Mouse (Mus musculus) ES-E14 (cell line): ENCODE measurements at regions not wholly inside any gene's neighbourhood (a gene's known extent, or its start where the extent isn't known, plus 50 kb on each side); places are given as distances from the start of the nearest gene placed in this dataset.

Experiments
- DNase-seq: peaks from one replicate; pipeline ENCODE4 v3.0.0-alpha.2; 2013; ENCODE audit warnings: low read depth, low spot score
- H3K27ac ChIP-seq: 2 replicates; pipeline ENCODE4 v1.5.1; 2012; ENCODE audit warnings: low read depth, mild to moderate bottlenecking, low read length, moderate library complexity, mixed read lengths; ENCODE audit not compliant: poor library complexity, insufficient read depth, severe bottlenecking
- H3K36me3 ChIP-seq: 2 replicates; pipeline ENCODE4 v1.6.1; 2012; ENCODE audit warnings: mild to moderate bottlenecking, low read length, moderate library complexity, mixed read lengths; ENCODE audit not compliant: control insufficient read depth, poor library complexity, insufficient read depth, severe bottlenecking
- H3K4me1 ChIP-seq, 2 experiments: fragments of 150-350 bp in 1 of 2; sonication (generic) in 1 of 2; 2 replicates each; pipeline ENCODE4 v1.6.1; 2012; ENCODE audit warnings: low read length in 2 of 2, mild to moderate bottlenecking in 1 of 2, mixed read lengths in 1 of 2; ENCODE audit not compliant: control insufficient read depth in 2 of 2, insufficient read depth in 2 of 2, poor library complexity in 1 of 2
- H3K4me3 ChIP-seq, 2 experiments: fragments of 150-350 bp in 1 of 2; sonication (generic) in 1 of 2; 2 replicates each; pipeline ENCODE4 v1.5.1; 2012; ENCODE audit warnings: low read length in 2 of 2, low read depth in 1 of 2, mild to moderate bottlenecking in 1 of 2, mixed read lengths in 1 of 2; ENCODE audit not compliant: insufficient read depth in 1 of 2, poor library complexity in 1 of 2, severe bottlenecking in 1 of 2
- H3K9ac ChIP-seq: 2 replicates; pipeline ENCODE4 v1.6.1; 2012; ENCODE audit warnings: low read depth, mild to moderate bottlenecking, low read length, mixed read lengths; ENCODE audit not compliant: poor library complexity, insufficient read depth, severe bottlenecking
- H3K9me3 ChIP-seq: fragments of 150-350 bp; sonication (generic); 2 replicates; pipeline ENCODE4 v1.6.1; 2012; ENCODE audit warnings: low read depth, mild to moderate bottlenecking, low read length; ENCODE audit not compliant: control insufficient read depth, insufficient read depth
- CHD2 ChIP-seq: IDR thresholded peaks from 2 replicates; pipeline ENCODE4 v1.6.1; 2014; ENCODE audit warnings: mild to moderate bottlenecking, low read depth, low read length, inconsistent platforms
- HCFC1 ChIP-seq: IDR thresholded peaks from 2 replicates; pipeline ENCODE4 v1.6.1; 2012; ENCODE audit warnings: low read length, inconsistent platforms, borderline replicate concordance; ENCODE audit not compliant: insufficient read depth
- MAFK ChIP-seq: IDR thresholded peaks from 2 replicates; pipeline ENCODE4 v1.6.1; 2014; ENCODE audit warnings: mild to moderate bottlenecking, low read depth, low read length, inconsistent platforms; ENCODE audit not compliant: insufficient read depth
- ZC3H11A ChIP-seq: IDR thresholded peaks from 2 replicates; pipeline ENCODE4 v1.6.1; 2012; ENCODE audit warnings: low read depth, mild to moderate bottlenecking, inconsistent platforms, low read length, borderline replicate concordance
- ZNF384 ChIP-seq: IDR thresholded peaks from 2 replicates; pipeline ENCODE4 v1.6.1; 2012; ENCODE audit warnings: low read depth, low read length, inconsistent platforms
- in situ Hi-C, 2 experiments: fragments of 600-800 bp; cut with MboI; formaldehyde crosslinking; loops; one replicate each; pipeline ENCODE4 v1.15.1; 2025; ENCODE audit warnings: low sequenced_read_pairs in 2 of 2, inconsistent platforms in 1 of 2; ENCODE audit not compliant: unreplicated experiment in 2 of 2

- H3K4me3 ChIP-seq = no peak overlapping the region
- in situ Hi-C loops = no loop called here
- no peaks in the 10 kb centered on the region; the same call in 1 of the 2 replicates for H3K36me3 ChIP-seq
- TF ChIP-seq MAFK (no peak), HCFC1 (no peak), ZNF384 (no peak), CHD2 (no peak), ZC3H11A (no peak)
- DNase-seq = no peak
- H3K9me3 ChIP-seq = no peaks in the 10 kb centered on the region
- no peaks in the 10 kb centered on the region for H3K4me1 ChIP-seq
- H3K27ac ChIP-seq = no peak overlapping the region
- H3K9ac ChIP-seq = no peak overlapping the region
Measured at GRCm38 (mm10) chr7:121589088-121589605, 117.9 kb downstream of the Usp31 start.

GRCm38 (mm10) chr7:121587713-121588112 is 119.3 kb downstream of the Usp31 start:
- H3K4me1 ChIP-seq = no peaks in the 10 kb centered on the region
- H3K4me3 ChIP-seq = no peak overlapping the region
- no peak for DNase-seq
- no peaks in the 10 kb centered on the region for H3K9me3 ChIP-seq
- no peak overlapping the region for H3K9ac ChIP-seq
- no peak overlapping the region for H3K27ac ChIP-seq
- TF ChIP-seq HCFC1 (no peak), ZNF384 (no peak), CHD2 (no peak), ZC3H11A (no peak), MAFK (no peak)
- in situ Hi-C loops = no loop called here
- H3K36me3 ChIP-seq = no peaks in the 10 kb centered on the region; the same call in 1 of the 2 replicates

DNA sequence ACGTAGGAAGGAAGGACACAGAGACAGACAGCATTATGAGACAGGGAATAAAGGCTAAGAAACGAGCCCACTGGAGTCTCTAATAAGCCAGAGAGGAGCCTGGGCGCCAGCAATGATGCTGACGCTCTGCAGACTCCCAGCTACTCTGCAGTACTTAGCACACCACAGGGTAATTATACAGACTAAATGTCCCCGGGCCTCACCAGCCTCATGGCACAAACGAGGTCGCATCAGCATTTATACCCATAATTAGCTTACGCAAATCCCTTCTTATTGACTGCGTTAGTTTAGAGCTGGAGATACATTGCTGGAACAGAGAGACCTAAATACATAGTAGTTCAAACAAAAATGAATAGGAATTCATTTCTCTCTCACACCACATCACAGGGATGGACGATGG is 121.3 kb downstream of the Usp31 start:
- H3K36me3 ChIP-seq = no peaks in the 10 kb centered on the region; the same call in 1 of the 2 replicates
- TF ChIP-seq ZNF384 = no peak
- TF ChIP-seq ZC3H11A = no peak
- H3K4me3 ChIP-seq = no peak overlapping the region
- no peak for DNase-seq
- no peak overlapping the region for H3K9ac ChIP-seq
- H3K9me3 ChIP-seq = no peaks in the 10 kb centered on the region
- no peaks in the 10 kb centered on the region for H3K4me1 ChIP-seq
- in situ Hi-C loops = no loop called here
- H3K27ac ChIP-seq = no peak overlapping the region

GRCm38 (mm10) chr7:121579497-121579896 is 127.6 kb downstream of the Usp31 start:
- in situ Hi-C loops = no loop called here
- no peaks in the 10 kb centered on the region for H3K36me3 ChIP-seq
- no peaks in the 10 kb centered on the region for H3K9me3 ChIP-seq
- H3K4me1 ChIP-seq = no peaks in the 10 kb centered on the region
- TF ChIP-seq CHD2 (no peak), HCFC1 (no peak), MAFK (no peak)
- H3K4me3 ChIP-seq = no peak overlapping the region
- no peak overlapping the region for H3K27ac ChIP-seq
- DNase-seq = no peak
- H3K9ac ChIP-seq = no peak overlapping the region

DNA sequence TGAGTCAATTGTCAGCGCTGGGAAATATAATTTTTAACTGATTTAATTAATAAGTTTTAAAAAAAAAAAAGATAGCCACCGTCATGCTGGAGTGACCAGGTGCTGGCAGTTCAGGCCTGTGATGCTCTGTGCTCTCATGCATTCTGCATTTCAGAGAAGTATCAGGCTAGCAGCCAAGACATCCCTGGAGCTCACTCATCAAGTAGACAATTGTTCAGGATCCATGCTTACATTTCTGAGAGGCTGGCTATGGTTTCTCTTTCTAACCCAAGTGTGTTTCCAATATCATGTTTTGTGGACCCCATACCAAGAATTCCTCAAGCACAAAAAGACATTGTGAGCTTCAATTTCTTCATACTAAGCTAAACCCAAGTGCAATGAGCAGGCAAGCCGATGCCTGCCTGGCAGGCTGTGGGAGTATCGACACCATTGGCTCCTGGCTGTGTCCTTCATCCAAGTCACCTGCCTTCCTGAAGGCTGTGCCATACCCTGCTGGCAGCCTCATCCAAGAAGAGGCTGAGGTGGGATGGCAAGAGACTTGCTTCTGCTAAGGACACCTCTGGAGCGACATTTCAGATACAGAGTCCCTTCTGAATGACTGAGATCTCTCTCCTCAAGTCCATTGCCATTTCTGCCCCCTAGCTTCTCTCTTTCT is 134.2 kb downstream of the Usp31 start:
- no peak for TF ChIP-seq HCFC1
- no peak for TF ChIP-seq ZC3H11A
- TF ChIP-seq MAFK = no peak
- no peak for TF ChIP-seq CHD2
- no peak for TF ChIP-seq ZNF384
- Histone ChIP-seq H3K4me1 (no peaks in the 10 kb centered on the region), H3K4me3 (no peak overlapping the region), H3K27ac (no peak overlapping the region), H3K9me3 (no peaks in the 10 kb centered on the region), H3K36me3 (no peaks in the 10 kb centered on the region), H3K9ac (no peak overlapping the region)
- DNase-seq = no peak
- in situ Hi-C loops = no loop called here
